Mouse (Mus musculus) cortical plate, adult 2 months (tissue): ENCODE measurements at regions not wholly inside any gene's neighbourhood (a gene's known extent, or its start where the extent isn't known, plus 50 kb on each side); places are given as distances from the start of the nearest gene placed in this dataset.

Source experiments
- CTCF ChIP-seq: fragments of 200-500 bp; IDR thresholded peaks from 2 replicates; pipeline ENCODE4 v1.5.1; 2011; ENCODE audit warnings: mild to moderate bottlenecking, control low read depth, low read length; ENCODE audit not compliant: insufficient read depth; ENCODE audit errors: extremely low read depth
- POLR2A ChIP-seq: fragments of 200-500 bp; IDR thresholded peaks from 2 replicates; pipeline ENCODE4 v1.6.1; 2011; ENCODE audit warnings: mild to moderate bottlenecking, low read length, control low read depth; ENCODE audit not compliant: insufficient read depth; ENCODE audit errors: extremely low read depth

DNA sequence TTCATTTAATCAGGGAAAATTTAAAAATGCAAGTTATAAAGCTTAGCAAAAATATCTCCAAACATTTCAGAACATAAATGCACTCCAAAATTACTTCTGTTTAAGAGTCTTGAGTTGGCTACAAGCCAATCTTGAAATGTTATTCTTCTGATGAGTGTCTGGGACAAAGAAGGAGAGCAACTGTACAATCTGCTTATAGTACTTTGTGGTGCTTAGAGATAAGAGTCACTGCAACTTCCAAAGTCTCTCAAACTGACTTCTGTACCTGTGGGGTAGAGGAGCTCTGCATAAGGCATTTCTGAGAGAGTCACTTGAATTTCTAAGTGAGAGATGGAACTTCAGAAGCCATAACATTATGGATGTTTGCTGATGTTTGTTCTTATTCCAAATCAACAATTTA, 374.2 kb downstream of the Gpd2 start:
- no peak for TF ChIP-seq CTCF
- no peak for TF ChIP-seq POLR2A
